Mouse (Mus musculus) gonadal fat pad, adult 2 months (tissue): ENCODE results near the gene Gm42906. TPM values are rescaled to one million over a fixed set of nuclear protein-coding genes. Genes with fewer than 3 reads are reported as not detected.

Source experiments
- DNase-seq: peaks from one replicate; pipeline ENCODE4 v3.0.0-alpha.2; 2012; ENCODE audit warnings: low read depth
- polyA plus RNA-seq: library from polyadenylated mRNA; depleted of rRNA; stranded (reverse); fragments of >200 nt; gene quantifications from 2 replicates; pipeline ENCODE4 v1.2.3, GENCODE M21; 2012

Gene Gm42906
- polyA plus RNA-seq, 1 experiment, result not detected

- DNase-seq, result no peak
Measured at GRCm38 (mm10) chr5:151189321-151189720, 238.6 kb downstream of the Gm42906 start.

- no peak for DNase-seq
Measured at GRCm38 (mm10) chr5:151188659-151189058, 239.3 kb downstream of the Gm42906 start.

- no peak for DNase-seq
Measured at GRCm38 (mm10) chr5:151187336-151187735, 240.6 kb downstream of the Gm42906 start.

- DNase-seq, result no peak
Measured at GRCm38 (mm10) chr5:151185286-151185856, 242.6 kb downstream of the Gm42906 start.

GRCm38 (mm10) chr5:151183656-151184240 lies 244.2 kb downstream of the Gm42906 start:
- no peak for DNase-seq

- DNase-seq, result no peak
Measured at GRCm38 (mm10) chr5:151181288-151181687, 246.7 kb downstream of the Gm42906 start.

GRCm38 (mm10) chr5:151180176-151180785 lies 247.7 kb downstream of the Gm42906 start:
- no peak for DNase-seq

- no peak for DNase-seq
Measured at GRCm38 (mm10) chr5:151177171-151177570, 250.8 kb downstream of the Gm42906 start.

- DNase-seq, result no peak
Measured at GRCm38 (mm10) chr5:151175897-151176313, 252.1 kb downstream of the Gm42906 start.

GRCm38 (mm10) chr5:151174485-151175460 lies 253.2 kb downstream of the Gm42906 start:
- no peak for DNase-seq

- DNase-seq, result no peak
Measured at GRCm38 (mm10) chr5:151173774-151174173, 254.2 kb downstream of the Gm42906 start.

- DNase-seq, result no peak
Measured at GRCm38 (mm10) chr5:151170168-151170750, 257.7 kb downstream of the Gm42906 start.

GRCm38 (mm10) chr5:151168191-151168590 lies 259.8 kb downstream of the Gm42906 start:
- no peak for DNase-seq

- DNase-seq, result no peak
Measured at GRCm38 (mm10) chr5:151167641-151168040, 260.3 kb downstream of the Gm42906 start.

- DNase-seq, result peak; percentile 49
Measured at GRCm38 (mm10) chr5:151166266-151166665, 261.7 kb downstream of the Gm42906 start.

- no peak for DNase-seq
Measured at GRCm38 (mm10) chr5:151165381-151166016, 262.5 kb downstream of the Gm42906 start.

- no peak for DNase-seq
Measured at GRCm38 (mm10) chr5:151164815-151165214, 263.1 kb downstream of the Gm42906 start.

- DNase-seq, result no peak
Measured at GRCm38 (mm10) chr5:151162642-151163041, 265.3 kb downstream of the Gm42906 start.

- no peak for DNase-seq
Measured at GRCm38 (mm10) chr5:151155247-151155646, 272.7 kb downstream of the Gm42906 start.

GRCm38 (mm10) chr5:151154780-151155179 lies 273.2 kb downstream of the Gm42906 start:
- DNase-seq, result no peak

GRCm38 (mm10) chr5:151154030-151154429 lies 273.9 kb downstream of the Gm42906 start:
- no peak for DNase-seq
